Mouse (Mus musculus): ENCODE measurements at regions not wholly inside any gene's neighbourhood (a gene's known extent, or its start where the extent isn't known, plus 50 kb on each side); places are given as distances from the start of the nearest gene placed in this dataset.
A peak's percentile ranks its signal among the peaks of the same experiment; 100 is the strongest.

DNA sequence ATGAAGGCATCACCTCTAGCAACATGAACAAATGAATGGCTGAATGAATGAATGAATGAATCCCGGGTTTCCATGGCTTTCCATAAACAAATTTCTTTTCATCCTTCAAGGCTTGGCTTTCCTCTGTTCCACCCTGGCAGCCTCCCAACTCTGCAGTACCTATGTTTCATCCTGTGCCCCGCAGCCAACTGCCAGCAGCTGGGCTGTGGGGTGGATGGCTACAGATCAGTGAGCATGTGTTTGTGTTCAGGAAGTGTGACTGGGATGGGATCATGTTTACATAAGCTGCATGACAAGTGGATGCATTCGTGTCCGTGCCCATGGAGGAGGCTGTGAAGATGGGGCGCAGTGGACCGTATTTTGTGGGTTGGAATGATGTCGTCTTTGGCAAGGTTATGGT is 200.5 kb upstream of the Sulf2 start:
- ChIA-PET POLR2A (no interaction called here), CTCF (no interaction called here)
- DNase-seq (ENCODE audit: low read depth, low spot score), result peak; percentile 58
- H3K27me3 ChIP-seq, result peaks cover 5% of the 10 kb centered on the region
- TF ChIP-seq CTCF (IDR thresholded peaks at IDR 0.05), result no peak
- ATAC-seq, result peak; percentile 17
- in situ Hi-C loops (cut with MboI; ENCODE audit: low pct_unique_long_range_greater_than_20kb), result loop anchor here (5.0 to 25.0 kb wide), 3 partner anchors 71 to 206 kb away; no protein-coding TSS in a partner anchor

DNA sequence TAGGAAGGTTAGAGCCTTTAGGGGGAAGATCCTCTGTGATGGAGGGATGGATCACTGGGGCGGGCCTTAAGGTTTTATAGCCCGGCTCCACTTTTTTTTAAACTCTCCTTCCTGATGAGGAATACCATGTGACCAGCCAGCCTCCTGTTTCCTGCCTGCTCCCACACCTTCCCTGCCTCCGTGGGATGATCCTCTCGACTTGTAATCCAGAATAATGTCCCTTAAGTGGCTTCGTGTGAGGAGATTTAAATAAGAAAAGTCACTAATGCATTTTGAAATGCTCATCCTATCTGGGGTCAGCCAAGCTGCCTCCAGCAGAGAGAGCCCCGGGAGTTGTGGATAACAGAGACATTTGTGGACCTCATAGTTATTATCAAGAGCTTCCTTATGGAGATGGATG is 200.0 kb upstream of the Sulf2 start:
- DNase-seq (ENCODE audit: low read depth, low spot score), result no peak
- no peak for ATAC-seq
- no peak for TF ChIP-seq CTCF (IDR thresholded peaks at IDR 0.05)
- ChIA-PET POLR2A (no interaction called here), CTCF (no interaction called here)
- in situ Hi-C loops (cut with MboI; ENCODE audit: low pct_unique_long_range_greater_than_20kb), result loop anchor here (5.0 to 25.0 kb wide), 3 partner anchors 72 to 207 kb away; no protein-coding TSS in a partner anchor
- peaks cover 8% of the 10 kb centered on the region for H3K27me3 ChIP-seq

DNA sequence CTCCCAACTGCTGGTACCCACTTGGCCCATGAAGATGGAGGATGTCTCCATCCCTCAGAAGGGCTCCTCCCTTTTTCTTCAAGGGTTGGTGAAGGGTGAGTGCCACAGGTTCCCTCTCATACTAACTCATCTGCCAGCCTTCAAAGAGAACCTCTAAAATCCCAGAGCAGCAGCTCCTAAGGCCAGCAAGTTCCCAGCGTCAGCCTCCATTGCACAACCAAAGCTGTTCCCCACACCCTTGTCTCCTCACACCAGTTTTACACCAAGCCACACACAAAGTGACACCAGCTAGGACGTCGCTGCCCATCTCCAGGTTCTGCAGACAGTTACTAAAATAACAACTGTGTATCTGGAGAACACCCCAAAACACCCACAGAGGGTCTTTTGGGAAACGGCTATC is 198.9 kb upstream of the Sulf2 start:
- TF ChIP-seq CTCF (IDR thresholded peaks at IDR 0.05), result no peak
- H3K27me3 ChIP-seq, result peaks cover 8% of the 10 kb centered on the region
- POLR2A ChIA-PET, result no interaction called here
- CTCF ChIA-PET, result no interaction called here
- no peak for DNase-seq (ENCODE audit: low read depth, low spot score)
- no peak for ATAC-seq
- in situ Hi-C loops (cut with MboI; ENCODE audit: low pct_unique_long_range_greater_than_20kb), result loop anchor here (25.0 kb wide), 1 partner anchor 208 kb away; no protein-coding TSS in a partner anchor

DNA sequence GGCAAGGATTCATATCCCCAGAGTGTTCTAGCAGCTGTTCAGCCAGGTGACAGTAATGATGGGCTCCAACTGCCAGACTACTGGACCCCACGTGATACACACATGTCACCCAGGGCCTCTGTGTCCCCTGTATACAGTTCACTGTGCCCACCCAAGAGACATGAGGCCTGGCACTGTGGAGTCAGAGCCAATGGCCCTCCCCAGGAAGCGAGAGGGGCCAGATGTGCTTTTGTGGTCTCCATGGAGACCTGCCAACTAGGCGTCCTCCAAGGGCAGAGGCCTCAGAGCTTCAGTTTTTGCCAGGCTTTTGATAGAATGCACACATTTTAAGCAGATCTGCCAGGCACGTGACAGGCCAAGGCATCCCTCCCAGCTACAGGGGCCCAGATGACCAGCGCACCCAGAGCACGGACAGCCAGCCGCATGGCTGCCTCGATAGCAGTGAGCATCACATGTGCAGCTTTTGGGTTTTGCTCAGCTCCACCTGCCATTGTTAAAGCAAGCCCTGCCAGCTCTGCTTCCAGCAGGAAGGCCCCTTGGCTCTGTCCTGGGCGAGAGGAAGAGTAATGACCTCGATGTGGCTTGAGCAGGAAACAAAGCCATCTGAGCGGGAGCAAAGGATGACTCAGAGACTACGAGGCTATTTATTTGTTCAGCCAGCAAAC is 198.1 kb upstream of the Sulf2 start:
- in situ Hi-C loops (cut with MboI; ENCODE audit: low pct_unique_long_range_greater_than_20kb), result loop anchor here (25.0 kb wide), 1 partner anchor 209 kb away; no protein-coding TSS in a partner anchor
- CTCF ChIA-PET, result no interaction called here

DNA sequence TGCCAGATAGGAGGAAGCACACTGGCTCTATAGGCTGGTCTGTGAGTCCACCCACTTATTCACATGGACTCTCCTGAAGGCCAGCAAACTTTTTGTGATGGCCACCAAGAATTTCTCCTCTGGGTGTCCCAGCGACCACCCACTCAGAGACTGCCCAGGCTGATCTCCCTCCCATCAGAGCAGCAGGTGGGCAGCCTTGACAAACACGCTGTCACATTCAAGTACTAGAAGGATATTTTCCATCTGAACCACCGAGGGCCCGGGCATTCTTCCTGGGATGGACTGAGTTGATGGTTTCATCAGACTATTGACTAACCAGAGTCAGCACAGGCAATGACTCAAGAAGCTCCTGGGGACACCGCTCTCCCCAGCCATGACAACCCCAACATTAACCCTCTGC is 196.5 kb upstream of the Sulf2 start:
- peaks cover 8% of the 10 kb centered on the region for H3K27me3 ChIP-seq

More for the DNA sequence above, 198.1 kb upstream of the Sulf2 start:
- DNase-seq (ENCODE audit: low read depth, low spot score), result no peak
- no peak for TF ChIP-seq CTCF (IDR thresholded peaks at IDR 0.05)
- POLR2A ChIA-PET, result no interaction called here
- peak; percentile 23 for ATAC-seq
- peaks cover 8% of the 10 kb centered on the region for H3K27me3 ChIP-seq

DNA sequence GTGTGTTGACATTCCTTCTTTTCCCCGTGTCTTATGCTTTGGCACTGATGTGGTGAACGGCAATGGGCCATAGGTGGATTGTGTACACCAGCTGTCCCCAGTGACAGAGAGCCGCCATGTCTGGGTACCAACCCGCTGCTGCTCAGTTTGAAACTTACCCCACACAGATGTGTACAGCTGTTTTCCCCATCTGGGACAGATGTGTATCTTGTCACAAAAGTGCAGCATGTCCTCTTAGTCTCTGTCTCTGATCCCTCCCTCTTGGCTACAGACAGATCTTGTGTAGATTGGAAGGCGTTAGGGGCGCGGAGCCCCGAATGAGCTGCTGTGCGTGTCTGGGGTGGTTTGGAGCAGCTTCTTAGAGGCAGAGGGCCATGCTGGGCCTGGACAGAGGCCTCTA is 196.1 kb upstream of the Sulf2 start:
- no peak for TF ChIP-seq CTCF (IDR thresholded peaks at IDR 0.05)
- DNase-seq (ENCODE audit: low read depth, low spot score) (no peak), ATAC-seq (no peak)
- H3K27me3 ChIP-seq, result peaks cover 8% of the 10 kb centered on the region
- ChIA-PET POLR2A (no interaction called here), CTCF (interaction anchor here (1.6 kb wide), 1 partner anchor 9 kb away, joined by 6 read pairs; no protein-coding TSS in a partner anchor)
- in situ Hi-C loops (cut with MboI; ENCODE audit: low pct_unique_long_range_greater_than_20kb), result loop anchor here (25.0 kb wide), 1 partner anchor 211 kb away; no protein-coding TSS in a partner anchor

More for the DNA sequence above, 196.5 kb upstream of the Sulf2 start:
- ATAC-seq, result no peak
- DNase-seq (ENCODE audit: low read depth, low spot score), result no peak
- ChIA-PET POLR2A (no interaction called here), CTCF (interaction anchor here (1.6 kb wide), 1 partner anchor 9 kb away, joined by 6 read pairs; no protein-coding TSS in a partner anchor)
- in situ Hi-C loops (cut with MboI; ENCODE audit: low pct_unique_long_range_greater_than_20kb), result loop anchor here (25.0 kb wide), 1 partner anchor 210 kb away; no protein-coding TSS in a partner anchor
- no peak for TF ChIP-seq CTCF (IDR thresholded peaks at IDR 0.05)

DNA sequence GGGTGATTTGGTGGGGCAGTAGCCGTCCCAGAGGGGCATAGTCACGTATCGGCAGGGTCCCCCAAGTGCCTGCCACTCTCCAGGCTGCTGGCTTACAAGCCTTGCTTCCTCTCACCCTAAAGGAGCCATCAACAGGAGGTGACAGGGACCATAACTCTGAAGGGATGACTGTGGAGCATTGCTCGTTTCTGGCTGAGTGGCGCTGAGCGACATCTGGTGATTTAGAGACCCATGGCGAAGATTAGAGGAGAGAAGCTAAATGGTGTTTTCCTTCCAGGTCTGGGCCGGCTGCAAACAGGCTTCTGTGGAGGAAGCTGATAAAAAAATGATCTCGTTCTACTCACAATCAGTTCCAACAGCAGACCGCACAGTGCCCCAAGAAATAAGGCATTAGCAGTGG is 193.2 kb upstream of the Sulf2 start:
- ChIA-PET CTCF (no interaction called here), POLR2A (interaction anchor here (0.8 kb wide), 1 partner anchor 36 kb away, joined by 3 read pairs; no protein-coding TSS in a partner anchor)
- TF ChIP-seq CTCF (IDR thresholded peaks at IDR 0.05), result no peak
- ATAC-seq, result no peak
- DNase-seq (ENCODE audit: low read depth, low spot score), result no peak
- in situ Hi-C loops (cut with MboI; ENCODE audit: low pct_unique_long_range_greater_than_20kb), result no loop called here
- H3K27me3 ChIP-seq, result peaks cover 8% of the 10 kb centered on the region

DNA sequence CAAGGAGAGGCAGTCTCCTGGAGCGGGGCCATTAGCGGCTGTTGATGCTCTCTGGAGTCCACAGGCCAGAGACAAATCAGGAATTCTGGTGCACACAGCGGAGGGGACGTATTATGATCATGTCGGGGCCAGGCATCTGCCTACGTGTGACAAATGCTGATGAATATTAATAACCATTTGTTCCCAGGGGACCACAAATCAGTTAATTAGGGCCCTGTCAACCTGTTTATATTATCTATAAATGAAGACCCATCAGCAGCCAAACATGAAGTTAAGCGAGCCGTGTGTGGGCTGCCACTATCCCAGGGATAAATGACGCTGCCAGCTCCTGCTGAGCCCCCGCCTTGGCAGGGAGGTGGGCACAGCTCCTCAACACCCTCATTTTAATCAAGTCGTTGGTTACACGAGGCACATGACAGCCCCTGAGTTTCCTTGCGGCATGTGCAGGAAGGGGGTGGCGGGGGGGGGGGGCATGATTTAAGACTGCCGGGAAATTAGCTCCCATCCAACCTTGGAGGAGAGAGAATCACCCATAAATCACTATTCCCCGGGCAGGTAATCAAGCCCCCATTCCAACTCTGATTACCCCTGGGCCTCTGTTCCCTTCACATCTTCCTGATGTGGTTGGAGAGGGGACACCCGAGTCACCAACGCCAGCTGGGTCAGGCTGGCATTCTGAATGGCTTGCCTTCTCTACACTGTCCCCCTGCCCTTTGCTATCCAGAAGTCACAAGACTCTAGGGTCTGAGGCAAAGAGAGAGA is 191.1 kb upstream of the Sulf2 start:
- ATAC-seq, result no peak
- ChIA-PET POLR2A (interaction anchor here (0.5 kb wide), 1 partner anchor 274 kb away, joined by 3 read pairs; no protein-coding TSS in a partner anchor), CTCF (no interaction called here)
- DNase-seq (ENCODE audit: low read depth, low spot score), result no peak
- TF ChIP-seq CTCF (IDR thresholded peaks at IDR 0.05), result no peak
- peaks cover 8% of the 10 kb centered on the region for H3K27me3 ChIP-seq
- in situ Hi-C loops (cut with MboI; ENCODE audit: low pct_unique_long_range_greater_than_20kb), result no loop called here

DNA sequence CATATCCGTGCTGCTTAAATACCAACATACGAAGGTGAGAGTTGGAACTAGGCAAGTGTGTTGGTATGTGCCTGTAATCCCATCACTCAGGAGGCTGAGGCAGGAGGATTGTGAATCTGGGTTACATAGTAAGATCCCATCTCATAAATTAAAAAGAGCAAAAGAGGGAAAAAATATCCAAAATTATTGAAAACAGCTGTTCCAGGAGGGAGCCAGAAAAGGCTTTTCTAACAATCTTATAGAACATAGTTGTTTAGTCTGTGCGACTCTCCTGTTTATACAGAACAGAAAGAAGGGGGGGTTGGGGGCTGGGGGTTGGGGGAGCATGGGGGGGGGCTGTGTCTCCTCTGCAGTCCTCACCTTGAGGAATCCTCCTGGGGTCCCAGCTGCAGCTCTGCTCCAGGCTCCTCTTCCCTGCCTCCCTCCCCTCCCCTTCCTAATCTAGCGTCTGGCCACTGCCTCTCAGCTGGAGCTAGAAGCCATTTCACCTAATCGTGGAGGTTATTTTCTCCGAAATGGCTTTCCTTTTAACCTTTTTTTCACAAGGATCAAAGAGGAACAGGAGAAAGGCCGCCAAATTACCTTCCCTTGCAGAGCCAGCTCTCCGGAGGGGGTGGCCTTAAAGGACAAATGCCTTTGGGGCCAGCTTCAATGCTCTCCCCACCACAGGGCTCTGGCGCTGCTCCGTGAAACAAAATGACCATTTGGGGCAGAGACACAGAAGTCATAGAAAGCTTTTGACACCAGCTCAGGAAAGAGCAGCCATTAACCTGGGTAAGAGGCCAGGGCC is 188.3 kb upstream of the Sulf2 start:
- ATAC-seq (no peak), DNase-seq (ENCODE audit: low read depth, low spot score) (no peak)
- no peaks in the 10 kb centered on the region for H3K27me3 ChIP-seq
- in situ Hi-C loops (cut with MboI; ENCODE audit: low pct_unique_long_range_greater_than_20kb), result no loop called here
- POLR2A ChIA-PET, result no interaction called here
- TF ChIP-seq CTCF (IDR thresholded peaks at IDR 0.05), result no peak
- CTCF ChIA-PET, result interaction anchor here (0.9 to 1.8 kb wide), 2 partner anchors 7 to 12 kb away, joined by 3 to 6 read pairs; no protein-coding TSS in a partner anchor

DNA sequence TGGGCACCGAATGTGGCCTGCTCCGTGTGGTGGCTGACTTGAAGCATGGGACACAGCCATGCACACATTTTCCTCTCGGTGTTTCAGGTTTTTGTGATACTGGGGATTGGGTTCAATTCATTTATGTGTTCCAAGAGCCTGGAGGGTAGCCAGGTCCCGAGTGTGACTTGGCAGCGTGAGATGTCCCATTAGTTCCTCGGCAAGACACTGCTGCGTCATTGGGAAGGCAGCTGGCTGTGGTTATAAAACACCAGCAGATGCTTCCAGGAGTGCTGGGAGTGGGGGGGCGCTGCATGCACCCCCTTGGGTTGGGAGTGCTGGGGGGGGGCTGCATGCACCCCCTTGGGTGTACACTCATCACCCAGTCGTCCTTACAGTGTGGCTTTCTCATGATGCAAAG is 186.9 kb upstream of the Sulf2 start:
- ChIA-PET CTCF (interaction anchor here (1.8 kb wide), 1 partner anchor 9 kb away, joined by 6 read pairs; no protein-coding TSS in a partner anchor), POLR2A (no interaction called here)
- peak; percentile 70 for DNase-seq (ENCODE audit: low read depth, low spot score)
- TF ChIP-seq CTCF (IDR thresholded peaks at IDR 0.05), result no peak
- ATAC-seq, result no peak
- no peaks in the 10 kb centered on the region for H3K27me3 ChIP-seq
- in situ Hi-C loops (cut with MboI; ENCODE audit: low pct_unique_long_range_greater_than_20kb), result no loop called here
